Mouse (Mus musculus): ENCODE data around the gene Gapvd1. TPM values are rescaled to one million over a fixed set of nuclear protein-coding genes. Genes with fewer than 3 reads are reported as not detected.

Gene Gapvd1
- polyA plus RNA-seq, 1 experiment: 28.3 TPM

DNA sequence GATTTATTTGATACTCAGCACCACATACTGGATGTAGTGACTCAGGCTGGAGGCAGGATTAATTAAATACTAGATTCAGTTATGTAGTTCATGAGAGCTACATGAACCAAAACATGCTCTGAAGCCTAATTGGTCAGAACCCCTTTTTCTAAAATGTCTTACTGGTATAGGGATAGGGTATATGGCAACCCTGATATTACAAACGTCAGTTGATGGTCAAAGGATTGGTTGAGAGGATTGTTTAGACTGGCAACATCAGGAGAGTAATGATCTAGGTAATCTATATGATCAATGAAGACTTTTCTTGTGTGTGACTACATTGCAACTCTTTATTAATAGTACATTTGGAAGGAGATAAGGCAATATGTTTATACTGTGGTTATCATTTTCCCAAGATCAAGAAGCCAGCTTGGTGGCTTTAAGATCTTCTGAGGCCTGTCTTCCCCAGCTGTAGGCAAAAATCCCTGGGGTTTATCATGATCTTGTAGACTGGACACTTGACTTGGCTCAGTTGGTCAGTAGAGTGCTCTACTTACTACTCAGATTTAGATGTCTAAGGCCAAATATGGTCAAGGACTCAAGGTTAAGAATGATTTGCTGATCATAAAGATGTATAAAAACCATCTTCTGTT, 22.3 kb upstream of the Gapvd1 start:
- H3K36me3 ChIP-seq (ENCODE audit: control insufficient read depth, insufficient read depth): peaks cover 68% of the 10 kb centered on the region
- no peak overlapping the region for H3ac ChIP-seq (ENCODE audit: control insufficient read depth, insufficient read length)
- TF ChIP-seq POLR2A (IDR thresholded peaks at IDR 0.05; ENCODE audit: insufficient read length, low read depth) (no peak), MAX (IDR thresholded peaks at IDR 0.05; ENCODE audit: low read depth) (no peak), E2F4 (IDR thresholded peaks at IDR 0.05; ENCODE audit: insufficient read depth) (no peak), USF1 (IDR thresholded peaks at IDR 0.05; ENCODE audit: low read depth) (no peak), REST (IDR thresholded peaks at IDR 0.05; ENCODE audit: insufficient read depth, insufficient read length) (no peak), CEBPB (IDR thresholded peaks at IDR 0.05; ENCODE audit: insufficient read depth, poor library complexity, severe bottlenecking) (no peak), SRF (IDR thresholded peaks at IDR 0.05; ENCODE audit: control insufficient read depth, insufficient read length, low read depth) (no peak)
- peak overlapping the region; percentile 39 for H3K4me2 ChIP-seq (ENCODE audit: low read depth)
- no peak overlapping the region for H3K4me3 ChIP-seq
- peaks cover 54% of the 10 kb centered on the region for H3K79me2 ChIP-seq (ENCODE audit: control insufficient read depth, insufficient read depth)
- no peaks in the 10 kb centered on the region for H3K27me3 ChIP-seq (ENCODE audit: control insufficient read depth, insufficient read depth, insufficient read length)

GRCm38 (mm10) chr2:34774493-34774892, 19.5 kb upstream of the Gapvd1 start:
- peaks cover 68% of the 10 kb centered on the region for H3K36me3 ChIP-seq (ENCODE audit: control insufficient read depth, insufficient read depth)
- peak overlapping the region; percentile 99 for H3K4me3 ChIP-seq
- H3ac ChIP-seq (ENCODE audit: control insufficient read depth, insufficient read length): no peak overlapping the region
- H3K27me3 ChIP-seq (ENCODE audit: control insufficient read depth, insufficient read depth, insufficient read length): no peaks in the 10 kb centered on the region
- peak overlapping the region; percentile 88 for H3K4me2 ChIP-seq (ENCODE audit: low read depth)
- H3K79me2 ChIP-seq (ENCODE audit: control insufficient read depth, insufficient read depth): peaks cover 66% of the 10 kb centered on the region
- TF ChIP-seq TCF3 (IDR thresholded peaks at IDR 0.05; ENCODE audit: insufficient read length, low read depth) (no peak), USF1 (IDR thresholded peaks at IDR 0.05; ENCODE audit: low read depth) (no peak), MYOD1 (IDR thresholded peaks at IDR 0.05; ENCODE audit: control insufficient read depth in 1 of 3, insufficient read length in 2 of 3, low read depth in 2 of 3) (no peak), E2F4 (IDR thresholded peaks at IDR 0.05; ENCODE audit: insufficient read depth) (no peak), POLR2A (IDR thresholded peaks at IDR 0.05; ENCODE audit: insufficient read length, low read depth) (peak; percentile 28)

- Histone ChIP-seq H3K4me3 (peak overlapping the region; percentile 99), H3ac (ENCODE audit: control insufficient read depth, insufficient read length) (no peak overlapping the region), H3K27me3 (ENCODE audit: control insufficient read depth, insufficient read depth, insufficient read length) (no peaks in the 10 kb centered on the region), H3K36me3 (ENCODE audit: control insufficient read depth, insufficient read depth) (peaks cover 61% of the 10 kb centered on the region), H3K4me2 (ENCODE audit: low read depth) (peak overlapping the region; percentile 88), H3K79me2 (ENCODE audit: control insufficient read depth, insufficient read depth) (peaks cover 66% of the 10 kb centered on the region)
- TF ChIP-seq SRF (IDR thresholded peaks at IDR 0.05; ENCODE audit: control insufficient read depth, insufficient read length, low read depth): no peak
- no peak for TF ChIP-seq POLR2A (IDR thresholded peaks at IDR 0.05; ENCODE audit: insufficient read length, low read depth)
- TF ChIP-seq POLR2AphosphoS2 (IDR thresholded peaks at IDR 0.05; ENCODE audit: insufficient read length, low read depth): peak; percentile 57
These were observed 18.6 kb upstream of the Gapvd1 start for GRCm38 (mm10) chr2:34773673-34774072.

- H3K4me3 ChIP-seq: peak overlapping the region; percentile 99
- H3K36me3 ChIP-seq (ENCODE audit: control insufficient read depth, insufficient read depth): peaks cover 51% of the 10 kb centered on the region
- TF ChIP-seq MAX (IDR thresholded peaks at IDR 0.05; ENCODE audit: low read depth) (no peak), POLR2AphosphoS2 (IDR thresholded peaks at IDR 0.05; ENCODE audit: insufficient read length, low read depth) (peak; percentile 79), POLR2A (IDR thresholded peaks at IDR 0.05; ENCODE audit: insufficient read length, low read depth) (peak; percentile 58)
- peaks cover 64% of the 10 kb centered on the region for H3K79me2 ChIP-seq (ENCODE audit: control insufficient read depth, insufficient read depth)
- H3ac ChIP-seq (ENCODE audit: control insufficient read depth, insufficient read length): peak overlapping the region; percentile 84
- peak overlapping the region; percentile 88 for H3K4me2 ChIP-seq (ENCODE audit: low read depth)
- no peaks in the 10 kb centered on the region for H3K27me3 ChIP-seq (ENCODE audit: control insufficient read depth, insufficient read depth, insufficient read length)
These were observed 17.5 kb upstream of the Gapvd1 start for GRCm38 (mm10) chr2:34772252-34773235.

- no peaks in the 10 kb centered on the region for H3K27me3 ChIP-seq (ENCODE audit: control insufficient read depth, insufficient read depth, insufficient read length)
- TF ChIP-seq REST (IDR thresholded peaks at IDR 0.05; ENCODE audit: insufficient read depth, insufficient read length): peak; percentile 67
- TF ChIP-seq POLR2A (IDR thresholded peaks at IDR 0.05; ENCODE audit: insufficient read length, low read depth): peak; percentile 99
- peak; percentile 100 for TF ChIP-seq POLR2AphosphoS2 (IDR thresholded peaks at IDR 0.05; ENCODE audit: insufficient read length, low read depth)
- no peak for TF ChIP-seq TCF12 (IDR thresholded peaks at IDR 0.05; ENCODE audit: insufficient read depth, poor library complexity, severe bottlenecking)
- no peak for TF ChIP-seq USF1 (IDR thresholded peaks at IDR 0.05; ENCODE audit: low read depth)
- peak in 1 of 3 experiments; percentile 26 for TF ChIP-seq MYOD1 (IDR thresholded peaks at IDR 0.05; ENCODE audit: control insufficient read depth in 1 of 3, insufficient read length in 2 of 3, low read depth in 2 of 3)
- TF ChIP-seq E2F4 (IDR thresholded peaks at IDR 0.05; ENCODE audit: insufficient read depth): peak; percentile 59
- TF ChIP-seq TCF3 (IDR thresholded peaks at IDR 0.05; ENCODE audit: insufficient read length, low read depth): no peak
- TF ChIP-seq MAX (IDR thresholded peaks at IDR 0.05; ENCODE audit: low read depth): no peak
- TF ChIP-seq SRF (IDR thresholded peaks at IDR 0.05; ENCODE audit: control insufficient read depth, insufficient read length, low read depth): peak; percentile 44
- TF ChIP-seq MYOG (IDR thresholded peaks at IDR 0.05; ENCODE audit: control insufficient read depth in 1 of 3, insufficient read depth in 1 of 3, insufficient read length in 2 of 3, low read depth in 2 of 3): no peak
- TF ChIP-seq CEBPB (IDR thresholded peaks at IDR 0.05; ENCODE audit: insufficient read depth, poor library complexity, severe bottlenecking): no peak
- H3K4me2 ChIP-seq (ENCODE audit: low read depth): peak within 1 kb of the TSS; percentile 91
- peaks cover 55% of the 10 kb centered on the region for H3K79me2 ChIP-seq (ENCODE audit: control insufficient read depth, insufficient read depth)
- peaks cover 41% of the 10 kb centered on the region for H3K36me3 ChIP-seq (ENCODE audit: control insufficient read depth, insufficient read depth)
- H3K4me3 ChIP-seq: peak within 1 kb of the TSS; percentile 99
- peak within 1 kb of the TSS; percentile 84 for H3ac ChIP-seq (ENCODE audit: control insufficient read depth, insufficient read length)
These were observed 16.6 kb upstream of the Gapvd1 start, which contains the start of gene Hspa5 for GRCm38 (mm10) chr2:34771368-34772226. Gene Hspa5 (plus strand): TSS chr2:34771970.

Data from myocyte (in vitro differentiated cells).